Mouse (Mus musculus): Measurements from ENCODE around the gene Olfr945. TPM values are rescaled to one million over a fixed set of nuclear protein-coding genes. Genes with fewer than 3 reads are reported as not detected.

Gene Olfr945
- not detected in 2 replicates for polyA plus RNA-seq (2015; fragmentation: Nextera tagmentation; extraction: Ambion mirVana)

GRCm38 (mm10) chr9:39276718-39277117 is at the start of gene Olfr945:
Olfr945 (minus strand) TSS chr9:39276818.
- Histone ChIP-seq H3K27ac (ENCODE audit: low read length) (no peak within 1 kb of the TSS), H3K4me3 (ENCODE audit: low read length) (no peak within 1 kb of the TSS), H3K4me1 (ENCODE audit: control insufficient read depth, insufficient read depth, low read length) (no peaks in the 10 kb centered on the region), H3K9ac (ENCODE audit: low read length) (no peak within 1 kb of the TSS), H3K27me3 (ENCODE audit: control insufficient read depth, insufficient read depth, low read length) (no peaks in the 10 kb centered on the region), H3K9me3 (replicated peaks; ENCODE audit: control insufficient read depth, low read length) (no peaks in the 10 kb centered on the region), H3K36me3 (ENCODE audit: control insufficient read depth, insufficient read depth) (no peaks in the 10 kb centered on the region), H3K4me2 (ENCODE audit: low read depth, low read length) (no peak within 1 kb of the TSS)
- ATAC-seq (replicated peaks; ENCODE audit: extremely low read depth, insufficient read depth, low FRiP score), result no peak
- 80% methylated on average over 3 of the region's 3 CpGs for WGBS

GRCm38 (mm10) chr9:39325945-39326344 is 49.3 kb upstream of the Olfr945 start, which contains the start of gene Olfr948:
Olfr948 (minus strand) TSS chr9:39326045.
- Histone ChIP-seq H3K9me3 (replicated peaks; ENCODE audit: control insufficient read depth, low read length) (no peaks in the 10 kb centered on the region), H3K4me3 (ENCODE audit: low read length) (no peak within 1 kb of the TSS), H3K4me1 (ENCODE audit: control insufficient read depth, insufficient read depth, low read length) (no peaks in the 10 kb centered on the region), H3K4me2 (ENCODE audit: low read depth, low read length) (no peak within 1 kb of the TSS), H3K9ac (ENCODE audit: low read length) (no peak within 1 kb of the TSS), H3K27me3 (ENCODE audit: control insufficient read depth, insufficient read depth, low read length) (no peaks in the 10 kb centered on the region), H3K36me3 (ENCODE audit: control insufficient read depth, insufficient read depth) (no peaks in the 10 kb centered on the region), H3K27ac (ENCODE audit: low read length) (no peak within 1 kb of the TSS)
- no peak for ATAC-seq (replicated peaks; ENCODE audit: extremely low read depth, insufficient read depth, low FRiP score)

DNA sequence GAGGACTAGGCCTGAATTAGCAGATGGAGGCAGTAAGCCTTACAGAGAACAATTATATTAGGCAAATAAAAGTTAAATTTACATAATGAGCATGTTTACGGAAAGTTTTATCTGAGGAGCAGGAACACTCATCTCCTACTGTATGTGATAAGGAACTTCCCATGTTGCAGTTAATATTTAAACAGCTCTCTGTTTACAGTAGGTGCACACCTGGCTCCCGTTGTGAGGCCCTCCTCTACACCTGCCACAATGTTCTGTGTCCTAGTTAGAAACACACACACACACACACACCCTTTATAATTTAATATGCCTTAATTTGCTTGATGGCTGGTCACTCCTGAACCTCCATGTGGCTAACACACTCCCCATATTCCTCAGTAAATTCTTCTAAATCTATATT is 10.5 kb upstream of the Olfr945 start:
- Histone ChIP-seq H3K4me1 (ENCODE audit: control insufficient read depth, insufficient read depth, low read length) (no peaks in the 10 kb centered on the region), H3K27ac (ENCODE audit: low read length) (no peak overlapping the region), H3K9me3 (replicated peaks; ENCODE audit: control insufficient read depth, low read length) (no peaks in the 10 kb centered on the region), H3K36me3 (ENCODE audit: control insufficient read depth, insufficient read depth) (no peaks in the 10 kb centered on the region), H3K4me3 (ENCODE audit: low read length) (no peak overlapping the region), H3K4me2 (ENCODE audit: low read depth, low read length) (no peak overlapping the region), H3K27me3 (ENCODE audit: control insufficient read depth, insufficient read depth, low read length) (no peaks in the 10 kb centered on the region), H3K9ac (ENCODE audit: low read length) (no peak overlapping the region)
- 62% methylated on average over 2 of the region's 2 CpGs for WGBS
- no peak for ATAC-seq (replicated peaks; ENCODE audit: extremely low read depth, insufficient read depth, low FRiP score)

GRCm38 (mm10) chr9:39249894-39250293 is 26.7 kb downstream of the Olfr945 start, which contains the start of gene Olfr1537:
Olfr1537 (minus strand) TSS chr9:39249994.
- H3K4me1 ChIP-seq (ENCODE audit: control insufficient read depth, insufficient read depth, low read length), result no peaks in the 10 kb centered on the region
- WGBS, result 70% methylated on average over 1 of the region's 1 CpGs
- ATAC-seq (replicated peaks; ENCODE audit: extremely low read depth, insufficient read depth, low FRiP score), result no peak

More at GRCm38 (mm10) chr9:39249894-39250293, 26.7 kb downstream of the Olfr945 start, which contains the start of gene Olfr1537:
- Histone ChIP-seq H3K9me3 (replicated peaks; ENCODE audit: control insufficient read depth, low read length) (no peaks in the 10 kb centered on the region), H3K4me3 (ENCODE audit: low read length) (no peak within 1 kb of the TSS), H3K27ac (ENCODE audit: low read length) (no peak within 1 kb of the TSS), H3K4me2 (ENCODE audit: low read depth, low read length) (no peak within 1 kb of the TSS), H3K27me3 (ENCODE audit: control insufficient read depth, insufficient read depth, low read length) (no peaks in the 10 kb centered on the region), H3K9ac (ENCODE audit: low read length) (no peak within 1 kb of the TSS), H3K36me3 (ENCODE audit: control insufficient read depth, insufficient read depth) (no peaks in the 10 kb centered on the region)

Other genes starting within 250 kb of the Olfr945 start
- gene Olfr937, start 211.9 kb downstream of the Olfr945 start, polyA plus RNA-seq (2015; fragmentation: Nextera tagmentation; extraction: Ambion mirVana), result not detected in 2 replicates
- gene Olfr938, start 197.9 kb downstream of the Olfr945 start, polyA plus RNA-seq (2015; fragmentation: Nextera tagmentation; extraction: Ambion mirVana), result not detected in 2 replicates
- not detected in 2 replicates for gene Olfr27, start 148.7 kb downstream of the Olfr945 start, polyA plus RNA-seq (2015; fragmentation: Nextera tagmentation; extraction: Ambion mirVana)
- not detected in 2 replicates for gene Olfr943, start 110.5 kb downstream of the Olfr945 start, polyA plus RNA-seq (2015; fragmentation: Nextera tagmentation; extraction: Ambion mirVana)
- gene Olfr944, start 74.9 kb downstream of the Olfr945 start, polyA plus RNA-seq (2015; fragmentation: Nextera tagmentation; extraction: Ambion mirVana), result not detected in 2 replicates
- not detected in 2 replicates for gene Olfr1537, start 26.8 kb downstream of the Olfr945 start, polyA plus RNA-seq (2015; fragmentation: Nextera tagmentation; extraction: Ambion mirVana)
- not detected in 2 replicates for gene Olfr948, start 49.2 kb upstream of the Olfr945 start, polyA plus RNA-seq (2015; fragmentation: Nextera tagmentation; extraction: Ambion mirVana)
- gene Olfr951, start 110.6 kb upstream of the Olfr945 start, polyA plus RNA-seq (2015; fragmentation: Nextera tagmentation; extraction: Ambion mirVana), result not detected in 2 replicates
- not detected in 2 replicates for gene Olfr952, start 150.3 kb upstream of the Olfr945 start, polyA plus RNA-seq (2015; fragmentation: Nextera tagmentation; extraction: Ambion mirVana)
- not detected in 2 replicates for gene Olfr954, start 179.9 kb upstream of the Olfr945 start, polyA plus RNA-seq (2015; fragmentation: Nextera tagmentation; extraction: Ambion mirVana)
- gene Olfr955, start 195.1 kb upstream of the Olfr945 start, polyA plus RNA-seq (2015; fragmentation: Nextera tagmentation; extraction: Ambion mirVana), result not detected in 2 replicates
- not detected in 2 replicates for gene Olfr44, start 217.2 kb upstream of the Olfr945 start, polyA plus RNA-seq (2015; fragmentation: Nextera tagmentation; extraction: Ambion mirVana)
- gene Olfr957, start 239.0 kb upstream of the Olfr945 start, polyA plus RNA-seq (2015; fragmentation: Nextera tagmentation; extraction: Ambion mirVana), result not detected in 2 replicates